8 mouse cellular contexts compared by ENCODE assay signal in genomic region chr14:20694185-20694883, GRCm38 (mm10). TPM values are rescaled to one million over a fixed set of nuclear protein-coding genes. Genes with fewer than 3 reads are reported as not detected.
A peak's percentile ranks its signal among the peaks of the same experiment; 100 is the strongest.
DNase-seq lines count a peak whose midpoint lies in the region; ATAC-seq and TF ChIP-seq lines count a peak whose summit lies in the region.

No protein-coding gene starts in this region.

- no peak for TF ChIP-seq POLR2A in cerebellum, adult 2 months (IDR thresholded peaks at IDR 0.05; ENCODE audit: borderline replicate concordance, insufficient read depth, low read length)

- H3K27ac ChIP-seq in cerebellum, adult 2 months (ENCODE audit: insufficient read depth, low read length): peak overlapping the region; percentile 97
- H3K27ac ChIP-seq in intestine, embryonic 14.5 days (ENCODE audit: low read depth): no peak overlapping the region
- peak overlapping the region; percentile 96 for H3K27ac ChIP-seq in midbrain, embryonic 15.5 days

- H3K9ac ChIP-seq in intestine, embryonic 14.5 days (ENCODE audit: low read length): no peak overlapping the region
- peak overlapping the region; percentile 73 for H3K9ac ChIP-seq in midbrain, embryonic 15.5 days

- peaks cover 51% of the 10 kb centered on the region for H3K36me3 ChIP-seq in intestine, embryonic 14.5 days (ENCODE audit: control insufficient read depth, insufficient read depth, low read length)
- H3K36me3 ChIP-seq in midbrain, embryonic 15.5 days (replicated peaks): peaks cover 40% of the 10 kb centered on the region

- H3K4me3 ChIP-seq in cerebellum, adult 2 months (replicated peaks; ENCODE audit: insufficient read depth, low read depth, low read length): peak overlapping the region; percentile 90
- H3K4me3 ChIP-seq in intestine, embryonic 14.5 days (ENCODE audit: low read depth, low read length): peak overlapping the region; percentile 79
- H3K4me3 ChIP-seq in midbrain, embryonic 15.5 days: peak overlapping the region; percentile 70

- peak overlapping the region; percentile 78 for H3K4me2 ChIP-seq in intestine, embryonic 14.5 days (ENCODE audit: low read length)
- H3K4me2 ChIP-seq in midbrain, embryonic 15.5 days: peak overlapping the region; percentile 84

- peaks cover 9% of the 10 kb centered on the region; the same call in 1 of the 2 replicates for H3K4me1 ChIP-seq in cerebellum, adult 2 months (ENCODE audit: control insufficient read depth, insufficient read depth, low read length)
- H3K4me1 ChIP-seq in intestine, embryonic 14.5 days (replicated peaks; ENCODE audit: control insufficient read depth, insufficient read depth, low read length): peaks cover 36% of the 10 kb centered on the region
- H3K4me1 ChIP-seq in midbrain, embryonic 15.5 days: peaks cover 42% of the 10 kb centered on the region

- no peak for TF ChIP-seq CTCF in cerebellum, adult 2 months (IDR thresholded peaks at IDR 0.05; ENCODE audit: borderline replicate concordance, insufficient read depth, low read depth, low read length)

- no peaks in the 10 kb centered on the region for H3K27me3 ChIP-seq in cerebellum, adult 2 months (ENCODE audit: control insufficient read depth, insufficient read depth, low read length)
- no peaks in the 10 kb centered on the region for H3K27me3 ChIP-seq in intestine, embryonic 14.5 days (replicated peaks; ENCODE audit: control insufficient read depth, insufficient read depth, low read length)
- no peaks in the 10 kb centered on the region for H3K27me3 ChIP-seq in midbrain, embryonic 15.5 days (replicated peaks)

- DNase-seq in cerebellum, adult 2 months: no peak
- DNase-seq in cerebellum, adult 11 months: no peak
- peak; percentile 23 for DNase-seq in thymus, postnatal 4 days
- no peak for DNase-seq in thymus, postnatal 10 days (ENCODE audit: low spot score in 2 of 2)
- DNase-seq in intestine, embryonic 14.5 days (ENCODE audit: low spot score): no peak
- DNase-seq in yolk sac, embryonic 10.5 days (ENCODE audit: low spot score): no peak

- ATAC-seq in intestine, embryonic 14.5 days (replicated peaks; ENCODE audit: low FRiP score, low TSS enrichment, low read depth): peak; percentile 28
- ATAC-seq in midbrain, embryonic 15.5 days (replicated peaks): peak; percentile 45; the same call in 1 of the 2 replicates
- ATAC-seq in CD4-positive, CD25-positive, alpha-beta regulatory T cell, adult 4 months: no peak

- no peaks in the 10 kb centered on the region for H3K9me3 ChIP-seq in intestine, embryonic 14.5 days (ENCODE audit: control insufficient read depth, low read length)
- no peaks in the 10 kb centered on the region for H3K9me3 ChIP-seq in midbrain, embryonic 15.5 days

- 36% methylated on average over 13 of the region's 13 CpGs for WGBS in cerebellum, adult 2 months
- 43% methylated on average over 13 of the region's 13 CpGs for WGBS in intestine, embryonic 14.5 days
- 48% methylated on average over 13 of the region's 13 CpGs for WGBS in midbrain, embryonic 15.5 days

RNA-seq across cellular contexts. Expression of gene Fut11, which starts 0.4 kb away (rescaled TPM):
- polyA plus RNA-seq in cerebellum, adult 2 months (2012; rRNA removed): 15.9 and 17.1 TPM in 2 replicates
- polyA plus RNA-seq in intestine, embryonic 14.5 days (2014; fragmentation: Nextera tagmentation; extraction: Ambion mirVana): 19.6 and 20.0 TPM in 2 replicates
- polyA plus RNA-seq in midbrain, embryonic 15.5 days (2015; fragmentation: Nextera tagmentation; extraction: Ambion mirVana): 30.0 and 30.7 TPM in 2 replicates
- 1 to 10 TPM; 5.6 to 7.7 TPM for polyA plus RNA-seq in CD4-positive, CD25-positive, alpha-beta regulatory T cell, adult 4 months (2017; shearing (Covaris generic))

RNA-seq across cellular contexts. Expression of gene Chchd1, which starts 8.5 kb away (rescaled TPM):
- polyA plus RNA-seq in cerebellum, adult 2 months (2012; rRNA removed): 109 and 115 TPM in 2 replicates
- 231 and 234 TPM in 2 replicates for polyA plus RNA-seq in intestine, embryonic 14.5 days (2014; fragmentation: Nextera tagmentation; extraction: Ambion mirVana)
- 153 and 165 TPM in 2 replicates for polyA plus RNA-seq in midbrain, embryonic 15.5 days (2015; fragmentation: Nextera tagmentation; extraction: Ambion mirVana)
- polyA plus RNA-seq in CD4-positive, CD25-positive, alpha-beta regulatory T cell, adult 4 months (2017; shearing (Covaris generic)): 100 to 1,000 TPM; 120 to 143 TPM

RNA-seq across cellular contexts. Expression of gene Zswim8, which starts 13.0 kb away (rescaled TPM):
- polyA plus RNA-seq in cerebellum, adult 2 months (2012; rRNA removed): 164 and 177 TPM in 2 replicates
- 30.3 and 35.9 TPM in 2 replicates for polyA plus RNA-seq in intestine, embryonic 14.5 days (2014; fragmentation: Nextera tagmentation; extraction: Ambion mirVana)
- polyA plus RNA-seq in midbrain, embryonic 15.5 days (2015; fragmentation: Nextera tagmentation; extraction: Ambion mirVana): 56.5 and 57.8 TPM in 2 replicates
- polyA plus RNA-seq in CD4-positive, CD25-positive, alpha-beta regulatory T cell, adult 4 months (2017; shearing (Covaris generic)): 10 to 100 TPM; 21.6 to 22.3 TPM

RNA-seq across cellular contexts. Expression of gene Sec24c, which starts 20.2 kb away (rescaled TPM):
- 93.3 and 116 TPM in 2 replicates for polyA plus RNA-seq in cerebellum, adult 2 months (2012; rRNA removed)
- polyA plus RNA-seq in intestine, embryonic 14.5 days (2014; fragmentation: Nextera tagmentation; extraction: Ambion mirVana): 87.4 and 92.4 TPM in 2 replicates
- 97.2 and 101 TPM in 2 replicates for polyA plus RNA-seq in midbrain, embryonic 15.5 days (2015; fragmentation: Nextera tagmentation; extraction: Ambion mirVana)
- polyA plus RNA-seq in CD4-positive, CD25-positive, alpha-beta regulatory T cell, adult 4 months (2017; shearing (Covaris generic)): 100 to 1,000 TPM; 120 to 181 TPM

RNA-seq across cellular contexts. Expression of gene Synpo2l, which starts 26.2 kb away (rescaled TPM):
- polyA plus RNA-seq in cerebellum, adult 2 months (2012; rRNA removed): 0.08 and 0.13 TPM in 2 replicates
- polyA plus RNA-seq in intestine, embryonic 14.5 days (2014; fragmentation: Nextera tagmentation; extraction: Ambion mirVana): 0.18 and 0.19 TPM in 2 replicates
- polyA plus RNA-seq in midbrain, embryonic 15.5 days (2015; fragmentation: Nextera tagmentation; extraction: Ambion mirVana): 0.14 and 0.23 TPM in 2 replicates
- not detected for polyA plus RNA-seq in CD4-positive, CD25-positive, alpha-beta regulatory T cell, adult 4 months (2017; shearing (Covaris generic))
